Mouse (Mus musculus) forebrain, embryonic 15.5 days (tissue): ENCODE data around the gene Tgfbr2. TPM values are rescaled to one million over a fixed set of nuclear protein-coding genes. Genes with fewer than 3 reads are reported as not detected.

Source experiments
- ATAC-seq: fragments of 200-750 bp; cut with Nextera tagmentation; replicated peaks from 2 replicates; pipeline ENCODE4 v1.8.0; 2017; ENCODE audit warnings: mild to moderate bottlenecking, moderate TSS enrichment, moderate library complexity
- H3K27ac ChIP-seq: fragments of 300-500 bp; sonication (generic); replicated peaks from 2 replicates; pipeline ENCODE4 v1.5.1; 2015; ENCODE audit warnings: mild to moderate bottlenecking, inconsistent platforms
- H3K27me3 ChIP-seq: fragments of 300-500 bp; sonication (generic); 2 replicates; pipeline ENCODE4 v1.6.1; 2015; ENCODE audit warnings: inconsistent platforms
- H3K36me3 ChIP-seq: fragments of 300-500 bp; sonication (generic); 2 replicates; pipeline ENCODE4 v1.6.1; 2015; ENCODE audit warnings: mild to moderate bottlenecking, inconsistent platforms
- H3K4me1 ChIP-seq: fragments of 300-500 bp; sonication (generic); 2 replicates; pipeline ENCODE4 v1.6.1; 2015; ENCODE audit warnings: inconsistent platforms
- H3K4me2 ChIP-seq: fragments of 300-500 bp; sonication (generic); replicated peaks from 2 replicates; pipeline ENCODE4 v1.6.1; 2015; ENCODE audit warnings: mild to moderate bottlenecking, inconsistent platforms
- H3K4me3 ChIP-seq: fragments of 300-500 bp; sonication (generic); 2 replicates; pipeline ENCODE4 v1.5.1; 2015; ENCODE audit warnings: mild to moderate bottlenecking, inconsistent platforms
- H3K9ac ChIP-seq: fragments of 300-500 bp; sonication (generic); replicated peaks from 2 replicates; pipeline ENCODE4 v1.6.1; 2015; ENCODE audit warnings: mild to moderate bottlenecking, inconsistent platforms
- H3K9me3 ChIP-seq: fragments of 300-500 bp; sonication (generic); 2 replicates; pipeline ENCODE4 v1.6.1; 2016; ENCODE audit warnings: inconsistent platforms
- WGBS: fragments of 180-500 bp; shearing (Covaris S2); methylation state at CpG from one replicate; pipeline ENCODE4 v1.1.7; 2015; ENCODE audit warnings: mixed read lengths; 5-methylcytosine and 5-hydroxymethylcytosine counted together
- polyA plus RNA-seq: library from polyadenylated mRNA; unstranded; fragments of >200 nt; fragmentation: Nextera tagmentation; extraction: Ambion mirVana; gene quantifications from 2 replicates; pipeline ENCODE4 v1.2.1, GENCODE M21; 2015

Gene Tgfbr2
- polyA plus RNA-seq, 1 experiment from 2014 or later: 6.1 TPM

DNA sequence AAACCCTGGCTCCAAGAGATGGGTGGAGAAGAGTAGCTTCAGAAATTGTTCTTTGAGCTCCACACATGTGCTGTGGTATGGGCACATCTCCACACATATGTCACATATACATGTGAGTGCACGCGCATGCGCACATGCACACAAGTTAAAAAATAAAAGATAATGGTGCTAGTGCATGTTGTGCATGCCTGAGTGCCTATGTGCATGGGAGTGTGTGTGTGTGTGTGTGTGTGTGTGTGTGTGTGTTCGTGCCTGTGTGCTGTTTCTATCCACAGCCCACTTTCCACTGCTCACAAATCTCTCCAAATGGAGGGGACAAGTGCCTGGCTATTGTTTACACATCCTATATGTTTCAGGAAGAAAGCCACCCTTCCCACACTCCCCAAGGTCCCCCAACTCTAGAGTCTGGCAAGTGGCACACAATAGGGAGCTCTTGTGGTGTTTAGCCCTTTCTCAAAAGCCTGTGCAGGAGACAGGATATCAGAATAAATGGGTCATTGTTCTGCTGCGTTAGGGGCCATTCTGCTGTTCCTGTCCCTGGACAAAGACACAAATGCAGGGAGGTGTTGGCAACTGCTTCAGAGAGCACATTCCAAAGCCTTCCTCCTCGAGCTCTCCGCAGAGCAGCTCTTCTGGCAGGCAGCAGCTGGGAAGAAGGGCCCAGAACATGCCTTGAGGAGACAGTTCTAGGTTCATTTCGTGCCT, 37.9 kb upstream of the Tgfbr2 start:
- Histone ChIP-seq H3K27me3 (no peaks in the 10 kb centered on the region), H3K9ac (no peak overlapping the region), H3K4me2 (no peak overlapping the region), H3K27ac (no peak overlapping the region), H3K9me3 (no peaks in the 10 kb centered on the region), H3K36me3 (no peaks in the 10 kb centered on the region), H3K4me1 (no peaks in the 10 kb centered on the region; the same call in 1 of the 2 replicates), H3K4me3 (no peak overlapping the region)
- ATAC-seq: no peak
- 44% methylated on average over 8 of the region's 8 CpGs for WGBS

DNA sequence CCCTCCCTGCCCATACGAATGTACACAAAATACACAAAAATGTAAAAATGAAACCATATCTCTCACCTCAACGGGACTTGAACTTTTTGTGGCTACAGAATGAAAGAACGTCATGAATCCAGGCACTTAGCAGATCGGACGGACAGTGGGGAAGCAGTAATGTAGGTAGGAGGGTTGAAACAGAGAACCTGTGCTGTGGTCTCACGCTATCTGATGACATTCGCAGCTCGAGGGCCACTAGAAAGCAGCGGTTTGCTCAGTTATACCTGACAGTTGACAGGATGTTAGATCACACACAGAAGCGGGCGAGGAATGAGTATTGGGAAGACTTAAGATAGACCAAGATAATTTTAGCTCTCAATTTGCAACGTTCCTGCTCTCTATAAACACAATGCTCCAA, 36.9 kb upstream of the Tgfbr2 start:
- no peaks in the 10 kb centered on the region for H3K36me3 ChIP-seq
- H3K27ac ChIP-seq: no peak overlapping the region
- H3K4me3 ChIP-seq: no peak overlapping the region
- H3K9me3 ChIP-seq: no peaks in the 10 kb centered on the region
- no peaks in the 10 kb centered on the region; the same call in 1 of the 2 replicates for H3K4me1 ChIP-seq
- H3K4me2 ChIP-seq: no peak overlapping the region
- H3K9ac ChIP-seq: no peak overlapping the region
- ATAC-seq: no peak
- WGBS: 92% methylated on average over 12 of the region's 12 CpGs
- H3K27me3 ChIP-seq: no peaks in the 10 kb centered on the region

DNA sequence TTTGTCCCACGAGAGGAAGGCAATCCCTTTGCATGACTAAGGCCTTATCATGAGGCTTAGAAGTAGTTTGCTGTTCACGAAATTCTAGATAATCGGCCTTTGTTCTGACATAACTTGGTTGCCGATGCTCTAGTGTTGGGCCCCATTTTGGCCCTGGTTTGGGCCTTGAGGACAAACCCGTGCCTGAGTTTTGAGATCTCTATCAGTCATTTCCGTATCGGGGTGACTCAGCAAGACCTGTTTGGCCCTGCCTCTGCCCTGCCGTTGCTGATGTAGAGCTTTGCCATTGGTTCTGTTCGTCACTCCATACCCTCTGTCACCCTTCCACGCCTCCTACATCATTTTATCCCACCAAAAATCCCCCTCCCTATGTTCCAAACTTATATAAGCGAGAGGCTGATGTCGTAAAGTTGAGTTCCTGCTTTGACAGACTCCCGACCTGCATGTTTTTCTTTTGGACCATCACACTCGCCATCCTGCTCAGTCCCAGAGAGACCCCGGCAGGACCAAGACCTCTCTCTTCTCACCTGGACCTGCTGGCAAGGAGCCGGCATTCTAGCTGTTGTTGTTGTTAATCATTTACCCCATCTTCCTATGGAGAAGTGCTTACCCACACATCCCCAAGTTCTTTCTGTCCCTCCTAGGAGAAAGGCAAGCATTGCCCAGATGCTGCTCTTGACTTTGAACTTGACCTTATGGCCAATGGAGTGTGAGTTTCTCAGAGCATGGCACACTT, 33.2 kb upstream of the Tgfbr2 start:
- 91% methylated on average over 16 of the region's 16 CpGs for WGBS
- Histone ChIP-seq H3K27me3 (no peaks in the 10 kb centered on the region), H3K9ac (no peak overlapping the region), H3K4me1 (no peaks in the 10 kb centered on the region; the same call in 1 of the 2 replicates), H3K4me3 (no peak overlapping the region), H3K4me2 (no peak overlapping the region), H3K36me3 (no peaks in the 10 kb centered on the region), H3K9me3 (no peaks in the 10 kb centered on the region), H3K27ac (no peak overlapping the region)
- ATAC-seq: no peak

DNA sequence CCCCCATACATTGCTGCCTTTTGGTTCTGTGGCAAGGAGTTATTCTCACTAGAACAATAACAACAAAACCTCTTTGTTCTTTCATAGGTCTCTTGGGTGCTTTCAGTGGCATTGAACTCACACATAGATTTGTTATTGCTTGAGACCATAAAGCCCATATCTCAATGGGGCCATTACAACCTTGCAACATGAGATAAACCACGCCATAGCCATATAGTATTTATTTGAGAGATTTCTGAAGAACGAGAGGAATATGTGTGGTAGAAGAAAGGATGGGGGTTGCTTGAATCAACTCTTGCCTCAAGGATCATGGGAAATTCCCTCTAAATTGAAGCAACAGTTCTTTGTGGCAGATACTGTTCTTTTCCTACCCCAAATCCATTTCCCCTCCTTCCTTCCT, 31.7 kb upstream of the Tgfbr2 start:
- H3K4me3 ChIP-seq: no peak overlapping the region
- H3K27me3 ChIP-seq: no peaks in the 10 kb centered on the region
- H3K27ac ChIP-seq: no peak overlapping the region
- H3K36me3 ChIP-seq: no peaks in the 10 kb centered on the region
- no peak for ATAC-seq
- H3K9me3 ChIP-seq: no peaks in the 10 kb centered on the region
- no peak overlapping the region for H3K9ac ChIP-seq
- H3K4me2 ChIP-seq: no peak overlapping the region
- 80% methylated on average over 2 of the region's 2 CpGs for WGBS
- H3K4me1 ChIP-seq: no peaks in the 10 kb centered on the region

DNA sequence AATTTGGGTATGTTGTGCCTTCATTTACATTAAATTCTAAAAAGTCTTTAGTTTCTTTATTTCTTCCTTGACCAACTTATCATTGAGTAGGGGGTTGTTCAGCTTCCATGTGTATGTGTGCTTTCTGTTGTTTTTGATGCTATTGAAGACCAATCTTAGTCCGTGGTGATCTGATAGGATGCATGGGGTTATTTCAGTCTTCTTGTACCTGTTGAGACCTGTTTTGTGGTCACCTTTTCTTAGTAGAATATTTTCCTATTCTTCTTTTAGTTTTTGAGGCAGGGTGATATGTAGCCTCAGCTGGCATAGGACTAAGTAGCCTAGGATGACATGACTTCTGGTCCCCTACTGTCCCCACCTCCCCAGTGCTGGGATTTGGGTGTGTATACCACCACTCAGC, 28.5 kb upstream of the Tgfbr2 start:
- Histone ChIP-seq H3K4me3 (no peak overlapping the region), H3K36me3 (no peaks in the 10 kb centered on the region), H3K9ac (no peak overlapping the region), H3K4me2 (no peak overlapping the region), H3K27me3 (no peaks in the 10 kb centered on the region), H3K4me1 (no peaks in the 10 kb centered on the region), H3K9me3 (no peaks in the 10 kb centered on the region), H3K27ac (no peak overlapping the region)
- ATAC-seq: no peak
- 84% methylated on average over 1 of the region's 1 CpGs for WGBS

DNA sequence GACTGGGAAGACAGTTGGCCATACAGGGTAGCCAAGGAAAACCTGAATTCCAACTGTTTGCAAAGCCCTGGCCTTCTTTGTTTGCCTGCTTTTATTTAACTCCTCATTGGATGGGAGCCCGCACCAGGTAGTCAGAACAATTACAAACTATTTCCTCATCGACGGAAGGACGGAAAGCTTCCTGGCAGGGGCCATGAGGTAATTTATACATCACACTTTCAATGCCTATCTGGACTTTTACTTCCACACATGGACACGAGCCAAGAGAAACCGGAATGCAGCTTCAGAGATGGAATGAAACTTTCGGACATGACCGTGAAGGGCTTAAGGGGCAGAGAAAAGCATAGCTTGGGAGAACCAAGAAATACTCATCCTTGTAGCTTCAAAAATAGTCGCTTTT, 24.0 kb upstream of the Tgfbr2 start:
- Histone ChIP-seq H3K36me3 (no peaks in the 10 kb centered on the region), H3K27me3 (no peaks in the 10 kb centered on the region), H3K4me2 (no peak overlapping the region), H3K4me1 (no peaks in the 10 kb centered on the region), H3K27ac (no peak overlapping the region), H3K9ac (no peak overlapping the region), H3K9me3 (no peaks in the 10 kb centered on the region), H3K4me3 (no peak overlapping the region)
- 43% methylated on average over 9 of the region's 9 CpGs for WGBS
- no peak for ATAC-seq

DNA sequence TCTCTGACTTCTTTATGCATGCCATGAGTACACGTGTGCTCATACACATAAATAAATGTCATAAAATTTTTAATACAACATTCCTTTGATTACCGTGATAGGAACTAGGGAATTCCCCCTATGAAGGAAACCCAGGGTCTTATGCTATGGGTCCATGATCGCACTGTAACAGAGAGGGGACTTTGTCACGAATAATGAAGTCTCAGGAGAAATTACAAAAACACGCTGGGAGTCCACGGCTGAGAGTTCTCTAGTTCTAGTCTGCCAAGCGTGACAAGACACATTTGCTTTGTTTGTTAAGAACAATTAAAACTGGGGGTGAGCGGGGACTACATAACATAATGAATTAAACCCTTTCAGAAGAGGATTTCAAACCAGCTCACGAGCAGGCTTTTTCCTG, 23.3 kb upstream of the Tgfbr2 start:
- no peaks in the 10 kb centered on the region for H3K9me3 ChIP-seq
- no peak for ATAC-seq
- no peak overlapping the region for H3K9ac ChIP-seq
- no peak overlapping the region for H3K4me2 ChIP-seq
- no peak overlapping the region for H3K4me3 ChIP-seq
- no peaks in the 10 kb centered on the region for H3K4me1 ChIP-seq
- WGBS: 16% methylated on average over 9 of the region's 9 CpGs
- H3K27ac ChIP-seq: no peak overlapping the region
- no peaks in the 10 kb centered on the region for H3K36me3 ChIP-seq
- H3K27me3 ChIP-seq: no peaks in the 10 kb centered on the region

DNA sequence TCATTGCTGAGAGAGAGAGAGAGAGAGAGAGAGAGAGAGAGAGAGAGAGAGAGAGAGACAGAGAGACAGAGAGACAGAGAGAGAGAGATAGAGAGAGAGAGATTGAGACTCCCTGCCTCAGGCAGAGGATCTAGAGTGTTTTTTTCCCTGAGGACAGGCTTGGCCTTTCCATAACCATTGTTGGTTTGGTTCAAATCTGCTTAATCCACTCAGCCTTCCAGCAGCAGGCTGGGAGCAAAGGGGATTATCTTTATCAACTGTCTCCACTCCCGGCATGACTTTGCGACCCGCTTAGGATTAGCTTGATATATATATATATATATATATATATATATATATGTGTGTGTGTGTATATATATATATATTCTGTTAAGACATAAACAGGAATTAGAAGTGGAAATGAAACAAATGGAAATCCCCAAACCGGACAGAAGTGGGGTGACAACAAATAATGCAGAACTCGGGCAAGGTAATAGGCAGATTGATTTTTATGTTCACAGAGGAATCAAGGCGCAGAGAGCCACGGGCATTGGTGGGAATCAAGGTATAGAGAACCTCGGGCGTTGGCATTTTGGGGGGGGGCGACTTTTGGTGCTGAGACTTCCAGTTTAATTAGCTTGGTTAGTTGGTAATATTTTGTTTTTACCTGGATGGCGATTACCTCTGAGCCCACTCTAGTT, 22.5 kb upstream of the Tgfbr2 start:
- Histone ChIP-seq H3K9me3 (no peaks in the 10 kb centered on the region), H3K27ac (no peak overlapping the region), H3K9ac (no peak overlapping the region), H3K4me2 (no peak overlapping the region), H3K27me3 (no peaks in the 10 kb centered on the region), H3K4me1 (no peaks in the 10 kb centered on the region), H3K4me3 (no peak overlapping the region), H3K36me3 (no peaks in the 10 kb centered on the region)
- WGBS: 83% methylated on average over 11 of the region's 11 CpGs
- ATAC-seq: no peak

DNA sequence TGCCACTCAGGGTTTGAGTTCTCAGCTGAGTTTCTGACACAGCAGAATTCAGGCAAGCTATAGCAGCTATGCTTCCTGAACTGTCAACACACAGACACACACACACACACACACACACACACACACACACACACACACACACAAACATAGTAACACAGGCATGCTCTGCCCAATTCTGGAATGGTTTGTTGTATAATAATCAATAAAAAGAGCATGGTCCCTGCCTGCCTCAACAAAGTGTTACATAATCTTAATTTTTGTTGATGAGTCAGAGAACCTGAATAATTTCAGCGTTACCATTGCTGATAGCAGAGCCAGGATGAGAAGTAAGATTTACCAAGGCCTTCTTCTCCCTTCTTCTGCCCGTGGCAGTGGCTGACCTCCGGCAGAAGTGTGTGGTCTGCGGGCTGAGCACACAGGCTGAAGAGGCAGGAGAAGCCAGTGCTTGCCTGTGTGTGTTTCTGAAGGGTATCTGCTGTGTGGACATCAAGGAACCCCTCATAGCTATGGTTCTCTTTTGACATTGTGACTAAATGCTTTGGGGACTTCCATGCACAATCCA, 18.8 kb upstream of the Tgfbr2 start:
- H3K4me3 ChIP-seq: no peak overlapping the region
- H3K4me2 ChIP-seq: no peak overlapping the region
- no peaks in the 10 kb centered on the region for H3K36me3 ChIP-seq
- no peaks in the 10 kb centered on the region for H3K4me1 ChIP-seq
- 81% methylated on average over 4 of the region's 4 CpGs for WGBS
- H3K27me3 ChIP-seq: no peaks in the 10 kb centered on the region
- ATAC-seq: no peak
- no peaks in the 10 kb centered on the region for H3K9me3 ChIP-seq
- H3K27ac ChIP-seq: no peak overlapping the region
- H3K9ac ChIP-seq: no peak overlapping the region

DNA sequence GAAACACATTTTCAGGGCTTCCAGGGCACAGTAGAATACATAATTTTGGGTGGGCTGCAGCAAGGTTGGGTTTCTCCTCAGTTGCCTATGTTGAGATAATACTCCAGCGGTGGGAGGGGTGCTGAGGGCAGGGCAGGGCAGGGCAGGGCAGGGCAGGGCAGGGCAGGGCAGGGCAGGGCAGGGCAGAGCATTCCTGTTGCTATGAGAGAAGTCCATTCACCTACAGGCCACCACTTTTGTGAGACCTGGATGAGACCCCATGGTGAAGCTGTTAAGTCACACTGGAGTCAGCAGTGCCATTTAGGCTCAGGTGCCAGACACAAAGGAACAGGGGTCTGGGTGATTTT, 18.3 kb upstream of the Tgfbr2 start:
- Histone ChIP-seq H3K4me3 (no peak overlapping the region), H3K36me3 (no peaks in the 10 kb centered on the region), H3K27ac (no peak overlapping the region), H3K4me1 (no peaks in the 10 kb centered on the region), H3K4me2 (no peak overlapping the region), H3K9me3 (no peaks in the 10 kb centered on the region), H3K9ac (no peak overlapping the region), H3K27me3 (no peaks in the 10 kb centered on the region)
- ATAC-seq: no peak
- WGBS: 89% methylated on average over 1 of the region's 1 CpGs

DNA sequence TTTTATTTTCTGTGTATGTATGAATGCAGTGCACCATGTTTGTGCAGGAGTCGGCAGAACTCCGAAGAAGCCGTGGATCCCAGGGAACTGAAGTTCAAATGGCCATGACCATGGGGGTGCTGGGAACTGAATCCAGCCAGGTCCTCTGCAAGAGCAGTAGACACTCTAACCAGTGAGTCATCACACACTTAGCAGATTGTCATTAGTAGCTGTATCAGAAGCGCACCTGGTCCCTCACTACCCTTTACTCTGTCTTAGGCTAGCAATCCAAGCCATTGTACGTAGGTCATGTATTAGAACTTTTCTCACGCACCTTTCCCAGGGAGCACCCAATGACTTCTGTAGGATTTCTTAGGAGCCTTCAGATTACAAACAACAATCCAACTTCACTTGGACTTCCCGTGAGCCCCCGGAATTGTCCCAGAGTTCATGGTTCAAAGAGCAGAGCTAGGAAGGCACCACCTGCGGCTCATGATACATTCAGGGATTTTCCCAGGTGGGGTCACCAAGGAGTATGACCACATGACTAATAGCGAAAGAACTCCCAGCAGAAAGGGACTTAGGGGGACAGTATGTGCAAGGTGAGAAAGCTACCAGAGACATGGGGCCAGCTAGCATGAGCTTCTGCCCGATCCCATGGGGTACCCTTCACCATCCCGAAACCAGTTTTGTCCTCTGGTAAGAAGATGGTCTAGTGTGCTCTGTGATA, 17.8 kb upstream of the Tgfbr2 start:
- Histone ChIP-seq H3K27ac (no peak overlapping the region), H3K9ac (no peak overlapping the region), H3K36me3 (no peaks in the 10 kb centered on the region), H3K4me1 (no peaks in the 10 kb centered on the region), H3K9me3 (no peaks in the 10 kb centered on the region), H3K27me3 (no peaks in the 10 kb centered on the region), H3K4me3 (no peak overlapping the region), H3K4me2 (no peak overlapping the region)
- 95% methylated on average over 12 of the region's 12 CpGs for WGBS
- no peak for ATAC-seq

DNA sequence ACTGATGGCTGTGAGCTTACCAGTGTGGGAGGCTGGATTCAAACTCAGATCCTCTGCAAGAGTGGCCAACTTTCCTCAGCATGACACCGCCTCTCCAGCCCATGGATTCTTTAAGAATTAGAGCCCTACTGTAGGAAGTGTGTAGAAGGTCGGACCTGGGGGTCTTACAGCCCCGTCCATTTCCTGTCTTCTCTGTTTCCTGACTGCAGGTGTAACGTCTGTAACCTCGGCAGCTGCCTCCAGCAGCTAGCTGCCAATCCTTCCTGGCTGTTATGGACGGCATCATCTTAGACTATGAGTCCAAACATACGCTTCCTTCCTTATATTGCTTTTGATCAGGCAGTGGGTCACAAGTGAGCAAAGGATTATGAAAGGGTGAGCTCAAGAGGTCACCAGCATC, 17.1 kb upstream of the Tgfbr2 start:
- Histone ChIP-seq H3K36me3 (no peaks in the 10 kb centered on the region), H3K4me3 (no peak overlapping the region), H3K4me2 (no peak overlapping the region), H3K27ac (no peak overlapping the region), H3K4me1 (no peaks in the 10 kb centered on the region), H3K27me3 (no peaks in the 10 kb centered on the region), H3K9me3 (no peaks in the 10 kb centered on the region), H3K9ac (no peak overlapping the region)
- 89% methylated on average over 7 of the region's 7 CpGs for WGBS
- no peak for ATAC-seq
